Comparison of ENCODE assay signal across 25 mouse cellular contexts in the genomic region with DNA sequence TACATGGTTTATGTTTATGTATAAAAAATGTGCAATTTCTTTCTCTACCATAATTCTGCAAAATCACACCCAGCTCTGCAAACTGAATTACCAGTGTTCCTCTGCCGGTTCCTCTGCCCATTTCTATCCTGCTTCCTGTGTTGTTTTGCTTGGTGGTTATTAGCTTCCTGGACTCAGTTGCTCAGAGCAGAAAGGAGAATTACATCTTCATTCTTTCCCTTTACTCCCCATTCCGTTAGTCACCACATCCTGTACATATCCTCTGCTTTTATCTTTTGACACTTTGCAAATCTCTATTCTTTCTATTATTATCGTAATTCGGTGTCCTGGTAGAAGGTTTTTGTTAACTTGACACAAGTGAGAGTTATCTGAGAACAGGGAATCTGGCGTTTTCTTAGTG. TPM values are rescaled to one million over a fixed set of nuclear protein-coding genes. Genes with fewer than 3 reads are reported as not detected.
A peak's percentile ranks its signal among the peaks of the same experiment; 100 is the strongest.
DNase-seq lines count a peak whose midpoint lies in the region; ATAC-seq and TF ChIP-seq lines count a peak whose summit lies in the region.
"Had no signal": no experiment of that assay in that cellular context is flagged by ENCODE, and none has a peak within 500 bp of the region (broad histone marks: within the 10 kb centered on the region; RNA-seq: fewer than 3 reads in every experiment).

No protein-coding gene starts in this region.

- no peak overlapping the region for H3K27ac ChIP-seq in liver, embryonic 11.5 days (ENCODE audit: low read depth, low read length)
- no peak overlapping the region for H3K27ac ChIP-seq in intestine, postnatal 0 days (ENCODE audit: low read depth, low read length)
- H3K27ac ChIP-seq: embryonic facial prominence, embryonic 13.5 days; embryonic facial prominence, embryonic 15.5 days; forebrain, embryonic 10.5 days; forebrain, embryonic 12.5 days had no signal

- H3K4me3 ChIP-seq in liver, embryonic 11.5 days (ENCODE audit: low read depth, low read length) = no peak overlapping the region
- no peak overlapping the region for H3K4me3 ChIP-seq in intestine, postnatal 0 days (ENCODE audit: low read depth, low read length)
- H3K4me3 ChIP-seq: embryonic facial prominence, embryonic 13.5 days; embryonic facial prominence, embryonic 15.5 days; erythroblast, embryonic 14.5 days; forebrain, embryonic 10.5 days; forebrain, embryonic 12.5 days had no signal

- no peaks in the 10 kb centered on the region for H3K4me1 ChIP-seq in liver, embryonic 11.5 days (replicated peaks; ENCODE audit: control insufficient read depth, insufficient read depth, low read length)
- H3K4me1 ChIP-seq in intestine, postnatal 0 days (replicated peaks; ENCODE audit: control insufficient read depth, insufficient read depth, low read length) = no peaks in the 10 kb centered on the region
- H3K4me1 ChIP-seq: embryonic facial prominence, embryonic 13.5 days; embryonic facial prominence, embryonic 15.5 days; forebrain, embryonic 10.5 days; forebrain, embryonic 12.5 days had no signal

- TF ChIP-seq CTCF in intestine, postnatal 0 days (IDR thresholded peaks at IDR 0.05; ENCODE audit: low read depth) = no peak

- H3K9me3 ChIP-seq in liver, embryonic 11.5 days (ENCODE audit: control insufficient read depth, low read length) = no peaks in the 10 kb centered on the region
- H3K9me3 ChIP-seq in intestine, postnatal 0 days (ENCODE audit: control insufficient read depth) = no peaks in the 10 kb centered on the region
- H3K9me3 ChIP-seq: embryonic facial prominence, embryonic 13.5 days; embryonic facial prominence, embryonic 15.5 days; forebrain, embryonic 10.5 days; forebrain, embryonic 12.5 days had no signal

- H3K4me2 ChIP-seq in liver, embryonic 11.5 days = no peak overlapping the region
- H3K4me2 ChIP-seq in intestine, postnatal 0 days (replicated peaks; ENCODE audit: low read depth) = no peak overlapping the region
- H3K4me2 ChIP-seq: embryonic facial prominence, embryonic 13.5 days; embryonic facial prominence, embryonic 15.5 days; forebrain, embryonic 12.5 days had no signal

- H3K27me3 ChIP-seq in liver, embryonic 11.5 days (replicated peaks; ENCODE audit: control insufficient read depth, insufficient read depth, low read length) = no peaks in the 10 kb centered on the region
- H3K27me3 ChIP-seq in intestine, postnatal 0 days (replicated peaks; ENCODE audit: control insufficient read depth, insufficient read depth, low read length) = no peaks in the 10 kb centered on the region
- H3K27me3 ChIP-seq: embryonic facial prominence, embryonic 13.5 days; embryonic facial prominence, embryonic 15.5 days; forebrain, embryonic 12.5 days had no signal

- peak; percentile 35 for DNase-seq in CD4-positive helper T cell, adult 2 months (ENCODE audit: low read depth, low spot score)
- DNase-seq in liver, embryonic 11.5 days (ENCODE audit: low spot score) = no peak
- DNase-seq in thymus, postnatal 25 days = no peak
- DNase-seq: adrenal gland, adult 2 months; adrenal gland, postnatal 10 days; adrenal gland, postnatal 25 days; B cell, adult 2 months; cerebellum, adult 11 months; cerebellum, adult 18-20 months; cerebellum, adult 8-10 months; cerebellum, adult 9-11 months; cerebellum, postnatal 14 days; cerebellum, postnatal 36 days; embryo, embryonic 11 days; forebrain, postnatal 0 days had no signal

- peak; percentile 85 for ATAC-seq in CD4-positive, CD25-positive, alpha-beta regulatory T cell, adult 4 months
- peak; percentile 90 for ATAC-seq in inflammation-experienced regulatory T-cells, adult 6 months
- no peak for ATAC-seq in liver, embryonic 11.5 days (replicated peaks; ENCODE audit: low FRiP score)
- ATAC-seq in intestine, postnatal 0 days = no peak
- ATAC-seq: forebrain, embryonic 14.5 days; forebrain, postnatal 0 days; Patski had no signal

- WGBS in liver, embryonic 11.5 days = 51% methylated on average over 5 of the region's 5 CpGs
- 75% methylated on average over 5 of the region's 5 CpGs for WGBS in intestine, postnatal 0 days

- no peaks in the 10 kb centered on the region for H3K36me3 ChIP-seq in liver, embryonic 11.5 days (ENCODE audit: control insufficient read depth, insufficient read depth, low read length)
- H3K36me3 ChIP-seq in intestine, postnatal 0 days (ENCODE audit: control insufficient read depth, insufficient read depth) = no peaks in the 10 kb centered on the region
- H3K36me3 ChIP-seq: embryonic facial prominence, embryonic 13.5 days; embryonic facial prominence, embryonic 15.5 days; forebrain, embryonic 10.5 days; forebrain, embryonic 12.5 days had no signal

- H3K9ac ChIP-seq in liver, embryonic 11.5 days (ENCODE audit: low read depth, low read length) = no peak overlapping the region
- no peak overlapping the region for H3K9ac ChIP-seq in intestine, postnatal 0 days (ENCODE audit: low read depth, low read length)
- H3K9ac ChIP-seq: embryonic facial prominence, embryonic 13.5 days; embryonic facial prominence, embryonic 15.5 days; forebrain, embryonic 12.5 days; forebrain, postnatal 0 days had no signal

RNA-seq across cellular contexts. Expression of a gene that starts 18.1 kb away (rescaled TPM):
- under 1 TPM; 0.39 to 0.85 TPM for polyA plus RNA-seq in CD4-positive, CD25-positive, alpha-beta regulatory T cell, adult 4 months (2017; shearing (Covaris generic))
- polyA plus RNA-seq in inflammation-experienced regulatory T-cells, adult 6 months (2017; shearing (Covaris generic)) = 1 to 10 TPM in 2 of 3 experiments, under 1 TPM in 1; 0.83 to 1.5 (median 1.2) TPM
- polyA plus RNA-seq in liver, embryonic 11.5 days (2014; fragmentation: Nextera tagmentation; extraction: Ambion mirVana) = 0.23 and 0.27 TPM in 2 replicates
- polyA plus RNA-seq in intestine, postnatal 0 days (2015; fragmentation: Nextera tagmentation; extraction: Ambion mirVana) = 0.46 and 0.65 TPM in 2 replicates
- polyA plus RNA-seq: erythroblast, embryonic 14.5 days had no signal

Comparison
In these comparisons a context has a peak if more than half of its experiments do, and no peak if none do; other contexts are left out.
1. ATAC-seq: peak in CD4-positive, CD25-positive, alpha-beta regulatory T cell, adult 4 months (single experiment) and inflammation-experienced regulatory T-cells, adult 6 months (single experiment); none in liver, embryonic 11.5 days (single experiment) and intestine, postnatal 0 days (single experiment).